Mouse (Mus musculus) heart, postnatal 0 days (tissue): ENCODE measurements around the gene Nsmce1. TPM values are rescaled to one million over a fixed set of nuclear protein-coding genes. Genes with fewer than 3 reads are reported as not detected.
A peak's percentile ranks its signal among the peaks of the same experiment; 100 is the strongest.

ENCODE experiments used
- ATAC-seq: fragments of 200-750 bp; cut with Nextera tagmentation; 2 replicates; pipeline ENCODE4 v1.8.0; 2017; ENCODE audit warnings: low read depth, moderate number of reproducible peaks, moderate library complexity; ENCODE audit not compliant: insufficient read depth
- DNase-seq: peaks from one replicate; pipeline ENCODE4 v3.0.0-alpha.2; 2016; ENCODE audit warnings: low spot score
- H3K27ac ChIP-seq: fragments of 300-500 bp; sonication (generic); 2 replicates; pipeline ENCODE4 v1.5.1; 2014; ENCODE audit warnings: low read depth, mild to moderate bottlenecking
- H3K27me3 ChIP-seq: fragments of 300-500 bp; sonication (generic); 2 replicates; pipeline ENCODE4 v1.6.1; 2014; ENCODE audit warnings: low read length, mixed read lengths; ENCODE audit not compliant: control insufficient read depth, insufficient read depth
- H3K36me3 ChIP-seq: fragments of 300-500 bp; sonication (generic); replicated peaks from 2 replicates; pipeline ENCODE4 v1.6.1; 2014; ENCODE audit warnings: low read length, mixed read lengths; ENCODE audit not compliant: control insufficient read depth, insufficient read depth
- H3K4me1 ChIP-seq: fragments of 300-500 bp; sonication (generic); 2 replicates; pipeline ENCODE4 v1.6.1; 2014; ENCODE audit warnings: antibody characterized with exemption; ENCODE audit not compliant: control insufficient read depth, insufficient read depth
- H3K4me2 ChIP-seq: fragments of 300-500 bp; sonication (generic); 2 replicates; pipeline ENCODE4 v1.6.1; 2014; ENCODE audit warnings: low read depth, mild to moderate bottlenecking, low read length, moderate library complexity
- H3K4me3 ChIP-seq: fragments of 300-500 bp; sonication (generic); 2 replicates; pipeline ENCODE4 v1.5.1; 2014; ENCODE audit warnings: low read depth, low read length
- H3K9ac ChIP-seq: fragments of 300-500 bp; sonication (generic); replicated peaks from 2 replicates; pipeline ENCODE4 v1.6.1; 2014; ENCODE audit warnings: low read depth, low read length, mixed read lengths
- H3K9me3 ChIP-seq: fragments of 300-500 bp; sonication (generic); replicated peaks from 2 replicates; pipeline ENCODE4 v1.6.1; 2016; ENCODE audit warnings: low read length; ENCODE audit not compliant: control insufficient read depth
- CTCF ChIP-seq: IDR thresholded peaks from 2 replicates; pipeline ENCODE4 v1.5.1; 2016; ENCODE audit warnings: antibody characterized with exemption, control low read depth, low read depth
- EP300 ChIP-seq: IDR thresholded peaks from 2 replicates; pipeline ENCODE4 v1.6.1; 2016; ENCODE audit warnings: antibody characterized with exemption, low read depth
- WGBS: fragments of 180-500 bp; shearing (Covaris S2); extraction: QIAGEN DNeasy Blood & Tissue Kit; methylation state at CpG from one replicate; pipeline ENCODE4 v1.1.7; 2014; 5-methylcytosine and 5-hydroxymethylcytosine counted together
- polyA plus RNA-seq: library from polyadenylated mRNA; unstranded; fragments of >200 nt; fragmentation: Nextera tagmentation; extraction: Ambion mirVana; gene quantifications from 2 replicates; pipeline ENCODE4 v1.2.1, GENCODE M21; 2015
- total RNA-seq: library from RNA; depleted of rRNA; stranded (reverse); fragments of >200 nt; gene quantifications from 2 replicates; pipeline ENCODE4 v1.2.3, GENCODE M21; 2014; ENCODE audit warnings: low replicate concordance; rRNA removed

Nsmce1 gene
- total and polyA plus RNA-seq, 2 experiments from 2014 or later: 37.0 to 96.0 TPM

GRCm38 (mm10) chr7:125421911-125422310, 69.5 kb downstream of the Nsmce1 start:
- Histone ChIP-seq H3K27ac (no peak overlapping the region), H3K4me2 (no peak overlapping the region), H3K36me3 (no peaks in the 10 kb centered on the region), H3K4me3 (no peak overlapping the region), H3K27me3 (no peaks in the 10 kb centered on the region), H3K9me3 (no peaks in the 10 kb centered on the region), H3K4me1 (no peaks in the 10 kb centered on the region), H3K9ac (no peak overlapping the region)
- no peak for TF ChIP-seq CTCF
- TF ChIP-seq EP300: no peak
- DNase-seq: no peak
- 86% methylated on average over 1 of the region's 2 CpGs for WGBS
- no peak for ATAC-seq

- no peak overlapping the region for H3K4me3 ChIP-seq
- H3K9me3 ChIP-seq: no peaks in the 10 kb centered on the region
- no peak overlapping the region for H3K4me2 ChIP-seq
- ATAC-seq (no peak), DNase-seq (no peak)
- no peak overlapping the region for H3K9ac ChIP-seq
- TF ChIP-seq EP300 (no peak), CTCF (peak; percentile 54)
- no peaks in the 10 kb centered on the region for H3K4me1 ChIP-seq
- H3K36me3 ChIP-seq: no peaks in the 10 kb centered on the region
- H3K27ac ChIP-seq: no peak overlapping the region
- 54% methylated on average over 2 of the region's 2 CpGs for WGBS
- H3K27me3 ChIP-seq: no peaks in the 10 kb centered on the region
Measured at GRCm38 (mm10) chr7:125420190-125420589, 71.2 kb downstream of the Nsmce1 start.

GRCm38 (mm10) chr7:125418413-125418812, 73.0 kb downstream of the Nsmce1 start:
- no peaks in the 10 kb centered on the region for H3K4me1 ChIP-seq
- ATAC-seq: no peak
- TF ChIP-seq CTCF: no peak
- no peak for TF ChIP-seq EP300
- no peak overlapping the region for H3K4me3 ChIP-seq
- no peaks in the 10 kb centered on the region for H3K27me3 ChIP-seq
- DNase-seq: no peak
- H3K4me2 ChIP-seq: no peak overlapping the region
- WGBS: 18% methylated on average over 3 of the region's 3 CpGs
- no peaks in the 10 kb centered on the region for H3K9me3 ChIP-seq
- H3K27ac ChIP-seq: no peak overlapping the region
- H3K9ac ChIP-seq: no peak overlapping the region
- H3K36me3 ChIP-seq: no peaks in the 10 kb centered on the region

Other genes starting within 250 kb of the Nsmce1 start
- gene Kdm8, start 46.9 kb downstream of the Nsmce1 start, total RNA-seq: 4.0 and 6.8 TPM in 2 replicates
- gene Kdm8, start 46.9 kb downstream of the Nsmce1 start, polyA plus RNA-seq: 3.7 and 3.8 TPM in 2 replicates
- gene Il4ra, start 60.5 kb upstream of the Nsmce1 start, total RNA-seq: 19.5 and 30.7 TPM in 2 replicates
- 4.8 and 5.1 TPM in 2 replicates for gene Il4ra, start 60.5 kb upstream of the Nsmce1 start, polyA plus RNA-seq
- gene Il21r, start 111.8 kb upstream of the Nsmce1 start, total RNA-seq: 0.19 TPM in 1 of 2 replicates, not detected in the other
- gene Il21r, start 111.8 kb upstream of the Nsmce1 start, polyA plus RNA-seq: 0.12 and 0.19 TPM in 2 replicates
- gene Gtf3c1, start 216.2 kb upstream of the Nsmce1 start, total RNA-seq: 66.6 and 70.8 TPM in 2 replicates
- 14.5 and 14.9 TPM in 2 replicates for gene Gtf3c1, start 216.2 kb upstream of the Nsmce1 start, polyA plus RNA-seq
- gene D430042O09Rik, start 216.3 kb upstream of the Nsmce1 start, total RNA-seq: 19.1 and 23.9 TPM in 2 replicates
- 3.4 and 4.5 TPM in 2 replicates for gene D430042O09Rik, start 216.3 kb upstream of the Nsmce1 start, polyA plus RNA-seq